Mouse (Mus musculus) embryonic facial prominence, embryonic 13.5 days (tissue): ENCODE results near the gene Tex36. TPM values are rescaled to one million over a fixed set of nuclear protein-coding genes. Genes with fewer than 3 reads are reported as not detected.

Source experiments
- ATAC-seq: fragments of 200-750 bp; cut with Nextera tagmentation; 2 replicates; pipeline ENCODE4 v1.8.0; 2017; ENCODE audit warnings: low read depth; ENCODE audit not compliant: insufficient number of reproducible peaks, insufficient read depth, low FRiP score, low TSS enrichment
- H3K27ac ChIP-seq: fragments of 300-500 bp; sonication (generic); 2 replicates; pipeline ENCODE4 v1.5.1; 2015; ENCODE audit warnings: moderate library complexity, mild to moderate bottlenecking, inconsistent platforms
- H3K27me3 ChIP-seq: fragments of 300-500 bp; sonication (generic); 2 replicates; pipeline ENCODE4 v1.6.1; 2015; ENCODE audit warnings: mild to moderate bottlenecking, inconsistent platforms
- H3K36me3 ChIP-seq: fragments of 300-500 bp; sonication (generic); 2 replicates; pipeline ENCODE4 v1.6.1; 2015; ENCODE audit warnings: mild to moderate bottlenecking, inconsistent platforms
- H3K4me1 ChIP-seq: fragments of 300-500 bp; sonication (generic); 2 replicates; pipeline ENCODE4 v1.6.1; 2015; ENCODE audit warnings: inconsistent platforms
- H3K4me2 ChIP-seq: fragments of 300-500 bp; sonication (generic); 2 replicates; pipeline ENCODE4 v1.6.1; 2015; ENCODE audit warnings: moderate library complexity, mild to moderate bottlenecking, inconsistent platforms
- H3K4me3 ChIP-seq: fragments of 300-500 bp; sonication (generic); 2 replicates; pipeline ENCODE4 v1.5.1; 2015; ENCODE audit warnings: mild to moderate bottlenecking, inconsistent platforms
- H3K9ac ChIP-seq: fragments of 300-500 bp; sonication (generic); 2 replicates; pipeline ENCODE4 v1.6.1; 2015; ENCODE audit warnings: mild to moderate bottlenecking, inconsistent platforms
- H3K9me3 ChIP-seq: fragments of 300-500 bp; sonication (generic); 2 replicates; pipeline ENCODE4 v1.6.1; 2016; ENCODE audit warnings: inconsistent platforms
- WGBS: fragments of 180-500 bp; shearing (Covaris S2); methylation state at CpG from one replicate; pipeline ENCODE4 v1.1.7; 2015; ENCODE audit warnings: mixed read lengths; 5-methylcytosine and 5-hydroxymethylcytosine counted together
- polyA plus RNA-seq: library from polyadenylated mRNA; unstranded; fragments of >200 nt; fragmentation: Nextera tagmentation; extraction: Ambion mirVana; gene quantifications from 2 replicates; pipeline ENCODE4 v1.2.1, GENCODE M21; 2015

Tex36 gene
- polyA plus RNA-seq, 1 experiment from 2014 or later = not detected

- WGBS = 69% methylated on average over 2 of the region's 2 CpGs
- Histone ChIP-seq H3K36me3 (no peaks in the 10 kb centered on the region), H3K4me2 (no peak overlapping the region), H3K27ac (no peak overlapping the region), H3K27me3 (no peaks in the 10 kb centered on the region), H3K9ac (no peak overlapping the region), H3K9me3 (no peaks in the 10 kb centered on the region), H3K4me3 (no peak overlapping the region), H3K4me1 (no peaks in the 10 kb centered on the region)
- ATAC-seq = no peak
Observed at GRCm38 (mm10) chr7:133551000-133551399, 51.0 kb downstream of the Tex36 start.

- no peak for ATAC-seq
- H3K9me3 ChIP-seq = no peaks in the 10 kb centered on the region
- H3K27ac ChIP-seq = no peak overlapping the region
Observed at GRCm38 (mm10) chr7:133548434-133548833, 53.5 kb downstream of the Tex36 start.

GRCm38 (mm10) chr7:133545631-133546030 is 56.3 kb downstream of the Tex36 start:
- 75% methylated on average over 3 of the region's 3 CpGs for WGBS
- H3K4me2 ChIP-seq = no peak overlapping the region
- no peak overlapping the region for H3K9ac ChIP-seq
- no peaks in the 10 kb centered on the region for H3K9me3 ChIP-seq
- H3K4me3 ChIP-seq = no peak overlapping the region
- H3K4me1 ChIP-seq = no peaks in the 10 kb centered on the region
- H3K36me3 ChIP-seq = no peaks in the 10 kb centered on the region
- no peak overlapping the region for H3K27ac ChIP-seq
- no peaks in the 10 kb centered on the region for H3K27me3 ChIP-seq
- no peak for ATAC-seq

More at GRCm38 (mm10) chr7:133548434-133548833, 53.5 kb downstream of the Tex36 start:
- Histone ChIP-seq H3K4me2 (no peak overlapping the region), H3K4me3 (no peak overlapping the region), H3K36me3 (no peaks in the 10 kb centered on the region), H3K9ac (no peak overlapping the region), H3K4me1 (no peaks in the 10 kb centered on the region), H3K27me3 (no peaks in the 10 kb centered on the region)
- WGBS = 90% methylated on average over 4 of the region's 4 CpGs

- H3K27me3 ChIP-seq = no peaks in the 10 kb centered on the region
- no peak overlapping the region for H3K27ac ChIP-seq
- no peak for ATAC-seq
- no peaks in the 10 kb centered on the region for H3K4me1 ChIP-seq
- H3K4me3 ChIP-seq = no peak overlapping the region
- H3K4me2 ChIP-seq = no peak overlapping the region
- H3K9me3 ChIP-seq = no peaks in the 10 kb centered on the region
- 54% methylated on average over 2 of the region's 2 CpGs for WGBS
- no peak overlapping the region for H3K9ac ChIP-seq
- no peaks in the 10 kb centered on the region for H3K36me3 ChIP-seq
Observed at GRCm38 (mm10) chr7:133544966-133545365, 57.0 kb downstream of the Tex36 start.

- 84% methylated on average over 4 of the region's 4 CpGs for WGBS
- H3K4me2 ChIP-seq = no peak overlapping the region
Observed at GRCm38 (mm10) chr7:133543131-133543530, 58.8 kb downstream of the Tex36 start.

GRCm38 (mm10) chr7:133537366-133537765 is 64.6 kb downstream of the Tex36 start:
- 72% methylated on average over 4 of the region's 4 CpGs for WGBS
- Histone ChIP-seq H3K9me3 (no peaks in the 10 kb centered on the region), H3K27ac (no peak overlapping the region), H3K36me3 (no peaks in the 10 kb centered on the region), H3K27me3 (no peaks in the 10 kb centered on the region), H3K4me2 (no peak overlapping the region), H3K4me3 (no peak overlapping the region), H3K9ac (no peak overlapping the region), H3K4me1 (no peaks in the 10 kb centered on the region)
- ATAC-seq = no peak

More at GRCm38 (mm10) chr7:133543131-133543530, 58.8 kb downstream of the Tex36 start:
- ATAC-seq = no peak
- Histone ChIP-seq H3K4me1 (no peaks in the 10 kb centered on the region), H3K27ac (no peak overlapping the region), H3K27me3 (no peaks in the 10 kb centered on the region), H3K36me3 (no peaks in the 10 kb centered on the region), H3K9me3 (no peaks in the 10 kb centered on the region), H3K4me3 (no peak overlapping the region), H3K9ac (no peak overlapping the region)

Other genes starting within 250 kb of the Tex36 start
- gene Edrf1, start 35.4 kb upstream of the Tex36 start, polyA plus RNA-seq = 19.0 and 28.9 TPM in 2 replicates
- gene Mmp21, start 77.9 kb upstream of the Tex36 start, polyA plus RNA-seq = not detected in 2 replicates
- gene Bccip, start 107.2 kb upstream of the Tex36 start, polyA plus RNA-seq = 190 and 212 TPM in 2 replicates
- gene Uros, start 107.9 kb upstream of the Tex36 start, polyA plus RNA-seq = 36.4 TPM in 2 replicates
- 0.20 and 1.2 TPM in 2 replicates for gene Fank1, start 174.7 kb upstream of the Tex36 start, polyA plus RNA-seq
- gene Dhx32, start 180.6 kb upstream of the Tex36 start, polyA plus RNA-seq = 15.6 and 16.4 TPM in 2 replicates